In genomic region chr14:24747471-24747795, GRCm38 (mm10) we compare ENCODE assay signal across 10 mouse cellular contexts.
DNase-seq lines count a peak whose midpoint lies in the region; ATAC-seq lines count a peak whose summit lies in the region.
"Had no signal": no experiment of that assay in that cellular context is flagged by ENCODE, and none has a peak within 500 bp of the region (broad histone marks: within the 10 kb centered on the region; RNA-seq: fewer than 3 reads in every experiment).

No protein-coding gene starts in this region.

- no peak overlapping the region for H3K4me2 ChIP-seq in forebrain, embryonic 16.5 days (ENCODE audit: low read length)
- H3K4me2 ChIP-seq in forebrain, embryonic 11.5 days (ENCODE audit: low read depth, low read length, severe bottlenecking): no peak overlapping the region
- H3K4me2 ChIP-seq in kidney, embryonic 16.5 days (replicated peaks; ENCODE audit: low read depth, low read length): no peak overlapping the region
- no peak overlapping the region for H3K4me2 ChIP-seq in embryonic facial prominence, embryonic 15.5 days (replicated peaks)
- no peak overlapping the region for H3K4me2 ChIP-seq in liver, embryonic 13.5 days

- H3K27ac ChIP-seq in forebrain, embryonic 16.5 days (ENCODE audit: low read length): no peak overlapping the region
- H3K27ac ChIP-seq in forebrain, embryonic 11.5 days (ENCODE audit: low read depth, low read length): no peak overlapping the region
- peak overlapping the region; percentile 82; the same call in 1 of the 2 replicates for H3K27ac ChIP-seq in kidney, embryonic 16.5 days (ENCODE audit: low read length)
- H3K27ac ChIP-seq in embryonic facial prominence, embryonic 15.5 days (replicated peaks): peak overlapping the region; percentile 23; the same call in 1 of the 2 replicates
- peak overlapping the region; percentile 21; the same call in 1 of the 2 replicates for H3K27ac ChIP-seq in liver, embryonic 13.5 days
- H3K27ac ChIP-seq: liver, embryonic 14.5 days had no signal

- H3K4me3 ChIP-seq in forebrain, embryonic 16.5 days (replicated peaks; ENCODE audit: low read length): no peak overlapping the region
- no peak overlapping the region for H3K4me3 ChIP-seq in forebrain, embryonic 11.5 days (ENCODE audit: low read depth, low read length)
- H3K4me3 ChIP-seq in kidney, embryonic 16.5 days (ENCODE audit: low read length): no peak overlapping the region
- no peak overlapping the region for H3K4me3 ChIP-seq in embryonic facial prominence, embryonic 15.5 days (replicated peaks)
- H3K4me3 ChIP-seq in liver, embryonic 13.5 days (replicated peaks): no peak overlapping the region

- H3K9ac ChIP-seq in forebrain, embryonic 16.5 days (replicated peaks; ENCODE audit: low read depth, low read length): no peak overlapping the region
- no peak overlapping the region for H3K9ac ChIP-seq in forebrain, embryonic 11.5 days (ENCODE audit: low read length)
- H3K9ac ChIP-seq in kidney, embryonic 16.5 days (replicated peaks; ENCODE audit: low read length): no peak overlapping the region
- no peak overlapping the region for H3K9ac ChIP-seq in embryonic facial prominence, embryonic 15.5 days
- H3K9ac ChIP-seq in liver, embryonic 13.5 days: no peak overlapping the region
- H3K9ac ChIP-seq: liver, embryonic 14.5 days had no signal

- no peaks in the 10 kb centered on the region for H3K9me3 ChIP-seq in forebrain, embryonic 16.5 days (ENCODE audit: control insufficient read depth, low read length)
- no peaks in the 10 kb centered on the region for H3K9me3 ChIP-seq in forebrain, embryonic 11.5 days (ENCODE audit: control insufficient read depth, low read length)
- no peaks in the 10 kb centered on the region for H3K9me3 ChIP-seq in kidney, embryonic 16.5 days (ENCODE audit: low read length)
- H3K9me3 ChIP-seq in embryonic facial prominence, embryonic 15.5 days (replicated peaks): no peaks in the 10 kb centered on the region
- H3K9me3 ChIP-seq in liver, embryonic 13.5 days (replicated peaks): no peaks in the 10 kb centered on the region

- DNase-seq in forebrain, embryonic 11.5 days (ENCODE audit: low spot score): no peak
- DNase-seq in kidney, adult 8-10 months: no peak
- DNase-seq in liver, embryonic 13.5 days: no peak
- DNase-seq in left cerebral cortex, adult 9 months (ENCODE audit: low spot score in 2 of 2): no peak
- DNase-seq in c-Kit-positive CD71-positive TER-119-positive erythroid progenitor cells, embryonic 14.5 days (ENCODE audit: low spot score): no peak
- DNase-seq: B cell, adult 2 months had no signal

- H3K36me3 ChIP-seq in forebrain, embryonic 16.5 days (ENCODE audit: control insufficient read depth, insufficient read depth): no peaks in the 10 kb centered on the region
- no peaks in the 10 kb centered on the region for H3K36me3 ChIP-seq in forebrain, embryonic 11.5 days (ENCODE audit: control insufficient read depth, insufficient read depth, low read length)
- H3K36me3 ChIP-seq in kidney, embryonic 16.5 days (ENCODE audit: insufficient read depth, low read length): no peaks in the 10 kb centered on the region
- H3K36me3 ChIP-seq in embryonic facial prominence, embryonic 15.5 days: no peaks in the 10 kb centered on the region
- H3K36me3 ChIP-seq in liver, embryonic 13.5 days: no peaks in the 10 kb centered on the region

- H3K4me1 ChIP-seq in forebrain, embryonic 16.5 days (replicated peaks; ENCODE audit: control insufficient read depth, insufficient read depth, low read length): peaks cover 31% of the 10 kb centered on the region
- 0 out of 2 replicates have a peak, but pooled peaks cover 2% of the 10 kb centered on the region for H3K4me1 ChIP-seq in forebrain, embryonic 11.5 days (replicated peaks; ENCODE audit: control insufficient read depth, insufficient read depth, low read length)
- H3K4me1 ChIP-seq in kidney, embryonic 16.5 days (ENCODE audit: insufficient read depth, low read length): peaks cover 10% of the 10 kb centered on the region
- H3K4me1 ChIP-seq in embryonic facial prominence, embryonic 15.5 days: peaks cover 12% of the 10 kb centered on the region; the same call in 1 of the 2 replicates
- H3K4me1 ChIP-seq in liver, embryonic 13.5 days (replicated peaks): no peaks in the 10 kb centered on the region

- no peaks in the 10 kb centered on the region for H3K27me3 ChIP-seq in forebrain, embryonic 16.5 days (replicated peaks; ENCODE audit: control insufficient read depth, insufficient read depth, low read length)
- H3K27me3 ChIP-seq in forebrain, embryonic 11.5 days (ENCODE audit: control insufficient read depth, insufficient read depth, low read length): no peaks in the 10 kb centered on the region
- H3K27me3 ChIP-seq in kidney, embryonic 16.5 days (ENCODE audit: insufficient read depth, low read length): no peaks in the 10 kb centered on the region
- no peaks in the 10 kb centered on the region for H3K27me3 ChIP-seq in embryonic facial prominence, embryonic 15.5 days
- H3K27me3 ChIP-seq in liver, embryonic 13.5 days: no peaks in the 10 kb centered on the region

- ATAC-seq in forebrain, embryonic 16.5 days: 0 out of 2 replicates have a peak, but pooled peaks have one; percentile 54
- ATAC-seq in forebrain, embryonic 11.5 days (replicated peaks; ENCODE audit: low FRiP score): no peak
- ATAC-seq in kidney, embryonic 16.5 days (ENCODE audit: low FRiP score, low TSS enrichment): no peak; the same call in 1 of the 2 replicates
- ATAC-seq in embryonic facial prominence, embryonic 15.5 days (ENCODE audit: insufficient number of reproducible peaks, low FRiP score, low TSS enrichment, low read depth): no peak
- no peak for ATAC-seq in liver, embryonic 13.5 days (ENCODE audit: low read depth)

- WGBS in forebrain, embryonic 16.5 days: 55% methylated on average over 4 of the region's 4 CpGs
- WGBS in forebrain, embryonic 11.5 days: 59% methylated on average over 4 of the region's 4 CpGs
- 37% methylated on average over 4 of the region's 4 CpGs for WGBS in kidney, embryonic 16.5 days
- 33% methylated on average over 4 of the region's 4 CpGs for WGBS in embryonic facial prominence, embryonic 15.5 days
- WGBS in liver, embryonic 13.5 days (ENCODE audit: insufficient replicate concordance): 39% methylated on average over 4 of the region's 4 CpGs

Comparison
In these comparisons a context has a peak if more than half of its experiments do, and no peak if none do; other contexts are left out.
1. H3K27ac ChIP-seq: peak in kidney, embryonic 16.5 days (single experiment), embryonic facial prominence, embryonic 15.5 days (single experiment) and liver, embryonic 13.5 days (single experiment); none in forebrain, embryonic 16.5 days (single experiment) and forebrain, embryonic 11.5 days (single experiment).